Mouse (Mus musculus) heart, embryonic 10.5 days (tissue): ENCODE data around the gene Mgam. TPM values are rescaled to one million over a fixed set of nuclear protein-coding genes. Genes with fewer than 3 reads are reported as not detected.

Source experiments
- DNase-seq: peaks from one replicate; pipeline ENCODE4 v3.0.0-alpha.2; 2017; ENCODE audit warnings: low spot score
- H3K27ac ChIP-seq: fragments of 300-500 bp; sonication (generic); 2 replicates; pipeline ENCODE4 v1.5.1; 2016; ENCODE audit warnings: mild to moderate bottlenecking
- H3K27me3 ChIP-seq: fragments of 300-500 bp; sonication (generic); 2 replicates; pipeline ENCODE4 v1.6.1; 2016; ENCODE audit warnings: mild to moderate bottlenecking; ENCODE audit not compliant: poor library complexity, insufficient read depth, severe bottlenecking
- H3K36me3 ChIP-seq: fragments of 300-500 bp; sonication (generic); 2 replicates; pipeline ENCODE4 v1.6.1; 2016; ENCODE audit warnings: mild to moderate bottlenecking, moderate library complexity
- H3K4me1 ChIP-seq: fragments of 300-500 bp; sonication (generic); 2 replicates; pipeline ENCODE4 v1.6.1; 2016; ENCODE audit warnings: mild to moderate bottlenecking
- H3K4me3 ChIP-seq: fragments of 300-500 bp; sonication (generic); 2 replicates; pipeline ENCODE4 v1.5.1; 2016; ENCODE audit warnings: mild to moderate bottlenecking, moderate library complexity
- H3K9me3 ChIP-seq: fragments of 300-500 bp; sonication (generic); 2 replicates; pipeline ENCODE4 v1.6.1; 2016; ENCODE audit warnings: mild to moderate bottlenecking, moderate library complexity
- WGBS: fragments of 180-500 bp; shearing (Covaris S2); methylation state at CpG from one replicate; pipeline ENCODE4 v1.1.7; 2016; 5-methylcytosine and 5-hydroxymethylcytosine counted together
- polyA plus RNA-seq: library from polyadenylated mRNA; unstranded; fragments of >200 nt; fragmentation: Nextera tagmentation; extraction: Ambion mirVana; gene quantifications from 2 replicates; pipeline ENCODE4 v1.2.1, GENCODE M21; 2016

The Mgam gene
- polyA plus RNA-seq, 1 experiment from 2014 or later, result 0.24 TPM

DNA sequence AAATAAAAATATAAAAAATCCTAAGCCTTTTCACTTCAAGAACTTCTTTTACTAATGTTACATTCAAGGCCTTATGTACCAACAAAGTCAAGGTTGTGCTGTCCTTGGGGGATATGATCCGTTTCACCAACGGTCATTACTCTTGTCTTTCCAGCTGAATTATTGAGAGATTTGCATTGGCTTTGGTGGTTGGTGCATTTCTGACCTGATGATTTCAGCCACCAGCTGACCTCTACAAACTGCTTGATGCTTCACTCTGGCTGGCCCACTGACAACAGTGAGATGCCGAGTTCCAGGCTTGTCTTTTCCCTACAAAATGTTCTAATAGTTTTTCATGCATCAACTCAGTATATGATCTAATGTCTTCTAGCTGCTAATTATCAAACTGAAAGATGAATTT, 146.0 kb downstream of the Mgam start:
- Histone ChIP-seq H3K27ac (no peak overlapping the region), H3K9me3 (no peaks in the 10 kb centered on the region), H3K27me3 (no peaks in the 10 kb centered on the region), H3K4me3 (no peak overlapping the region), H3K36me3 (no peaks in the 10 kb centered on the region), H3K4me1 (no peaks in the 10 kb centered on the region)
- no peak for DNase-seq
- WGBS, result 79% methylated on average over 3 of the region's 3 CpGs

DNA sequence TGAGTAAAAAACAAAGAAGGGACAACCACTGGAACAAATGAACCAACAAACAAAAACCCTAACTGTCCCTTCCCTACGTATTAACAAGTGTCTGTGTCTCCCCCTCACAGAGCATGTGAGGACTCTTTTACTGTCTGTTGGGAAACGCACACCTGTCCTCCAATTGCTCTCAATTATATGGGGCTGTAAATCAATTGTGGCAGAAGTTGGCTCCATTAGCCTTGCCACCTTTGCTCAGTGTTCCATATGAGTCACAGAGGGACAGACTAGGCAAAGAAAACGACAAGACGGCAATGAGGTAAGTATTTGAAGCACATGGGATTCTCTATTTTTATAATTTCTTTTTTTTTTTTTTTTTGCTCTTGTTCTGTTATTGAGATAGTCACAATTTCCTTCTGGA, 149.8 kb downstream of the Mgam start:
- no peak overlapping the region for H3K4me3 ChIP-seq
- H3K27me3 ChIP-seq, result no peaks in the 10 kb centered on the region
- H3K27ac ChIP-seq, result no peak overlapping the region
- no peaks in the 10 kb centered on the region for H3K4me1 ChIP-seq
- no peaks in the 10 kb centered on the region for H3K36me3 ChIP-seq
- no peak for DNase-seq
- no peaks in the 10 kb centered on the region for H3K9me3 ChIP-seq
- 84% methylated on average over 4 of the region's 4 CpGs for WGBS

DNA sequence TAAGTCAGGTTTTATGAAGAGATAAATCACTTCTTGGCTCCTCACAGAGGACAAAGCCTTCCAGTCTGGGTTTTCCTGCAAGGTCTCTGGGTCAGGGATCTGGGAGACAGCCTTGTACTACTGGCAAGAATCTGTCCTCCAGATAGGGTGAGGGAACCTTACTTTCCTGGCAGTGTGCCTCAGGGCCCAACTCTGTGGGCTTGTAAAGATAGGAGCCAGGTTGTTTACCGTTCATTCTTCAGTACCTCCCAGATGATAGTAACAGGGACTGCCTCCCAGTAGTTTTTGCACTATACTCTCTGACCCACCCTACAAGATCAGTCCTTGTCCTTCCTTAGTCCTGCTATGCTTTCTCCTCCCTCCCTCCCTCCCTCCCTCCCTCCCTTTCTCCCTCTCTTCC, 155.0 kb downstream of the Mgam start:
- DNase-seq, result no peak
- Histone ChIP-seq H3K9me3 (no peaks in the 10 kb centered on the region), H3K27ac (no peak overlapping the region), H3K4me1 (no peaks in the 10 kb centered on the region), H3K27me3 (no peaks in the 10 kb centered on the region), H3K4me3 (no peak overlapping the region), H3K36me3 (no peaks in the 10 kb centered on the region)
- WGBS, result 75% methylated on average over 1 of the region's 1 CpGs

DNA sequence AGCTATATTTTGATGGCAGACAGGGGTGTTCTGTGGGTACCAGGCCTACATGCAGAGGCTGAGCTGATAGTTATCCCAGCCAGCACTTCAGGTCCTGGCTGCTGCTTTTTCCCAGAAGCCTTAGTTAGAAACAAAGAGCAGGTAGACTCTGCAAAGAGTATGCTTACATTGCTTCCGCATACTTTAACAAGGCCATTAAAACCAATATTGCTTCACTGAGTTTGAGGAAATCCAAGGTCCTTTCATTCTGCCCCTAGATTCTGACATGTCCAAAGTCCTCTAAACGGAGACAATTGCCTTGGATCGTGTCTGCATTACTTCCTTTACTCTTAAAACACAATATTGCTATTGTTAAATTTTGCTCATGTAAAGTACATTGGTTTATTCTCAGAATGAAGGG, 155.7 kb downstream of the Mgam start:
- Histone ChIP-seq H3K27me3 (no peaks in the 10 kb centered on the region), H3K36me3 (no peaks in the 10 kb centered on the region), H3K27ac (no peak overlapping the region), H3K4me3 (no peak overlapping the region), H3K4me1 (no peaks in the 10 kb centered on the region), H3K9me3 (no peaks in the 10 kb centered on the region)
- WGBS, result 82% methylated on average over 3 of the region's 3 CpGs
- no peak for DNase-seq

DNA sequence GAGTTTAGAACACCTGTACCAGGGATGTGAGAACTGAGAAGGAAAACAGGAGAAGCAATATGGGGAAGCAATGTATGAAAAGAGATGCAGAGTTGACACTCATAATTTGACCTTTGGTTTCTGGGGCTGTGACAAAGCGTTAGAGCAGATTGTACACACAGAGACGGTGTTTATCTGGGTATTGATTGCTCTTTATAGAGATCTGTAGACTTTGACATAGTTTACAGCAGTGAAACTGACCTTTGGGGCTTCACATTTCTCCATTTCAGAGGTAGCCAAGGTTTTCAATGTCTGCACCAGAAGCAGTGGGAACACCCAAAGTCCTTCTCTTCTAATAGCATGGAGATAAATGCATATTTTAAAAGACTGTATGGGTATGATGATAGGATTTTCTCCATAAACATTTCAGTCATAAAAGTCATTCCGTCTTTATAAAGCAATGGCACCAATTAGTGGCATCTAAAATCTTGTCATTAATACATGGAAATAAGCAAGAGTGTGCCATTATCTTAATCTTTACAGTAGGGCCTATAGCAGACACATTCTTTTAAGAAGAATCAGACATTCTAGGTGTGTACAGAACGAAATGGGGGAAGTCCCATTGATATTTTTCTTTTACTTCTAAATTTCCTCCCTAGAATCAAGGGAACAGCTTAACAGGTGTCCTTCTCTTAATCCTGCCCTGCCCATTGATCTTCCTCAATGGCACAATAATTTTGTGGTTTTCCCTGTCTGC, 166.6 kb downstream of the Mgam start:
- H3K4me1 ChIP-seq, result no peaks in the 10 kb centered on the region
- no peak overlapping the region for H3K27ac ChIP-seq
- DNase-seq, result no peak
- H3K9me3 ChIP-seq, result no peaks in the 10 kb centered on the region
- H3K27me3 ChIP-seq, result no peaks in the 10 kb centered on the region
- no peak overlapping the region for H3K4me3 ChIP-seq
- 70% methylated on average over 4 of the region's 4 CpGs for WGBS
- no peaks in the 10 kb centered on the region for H3K36me3 ChIP-seq

DNA sequence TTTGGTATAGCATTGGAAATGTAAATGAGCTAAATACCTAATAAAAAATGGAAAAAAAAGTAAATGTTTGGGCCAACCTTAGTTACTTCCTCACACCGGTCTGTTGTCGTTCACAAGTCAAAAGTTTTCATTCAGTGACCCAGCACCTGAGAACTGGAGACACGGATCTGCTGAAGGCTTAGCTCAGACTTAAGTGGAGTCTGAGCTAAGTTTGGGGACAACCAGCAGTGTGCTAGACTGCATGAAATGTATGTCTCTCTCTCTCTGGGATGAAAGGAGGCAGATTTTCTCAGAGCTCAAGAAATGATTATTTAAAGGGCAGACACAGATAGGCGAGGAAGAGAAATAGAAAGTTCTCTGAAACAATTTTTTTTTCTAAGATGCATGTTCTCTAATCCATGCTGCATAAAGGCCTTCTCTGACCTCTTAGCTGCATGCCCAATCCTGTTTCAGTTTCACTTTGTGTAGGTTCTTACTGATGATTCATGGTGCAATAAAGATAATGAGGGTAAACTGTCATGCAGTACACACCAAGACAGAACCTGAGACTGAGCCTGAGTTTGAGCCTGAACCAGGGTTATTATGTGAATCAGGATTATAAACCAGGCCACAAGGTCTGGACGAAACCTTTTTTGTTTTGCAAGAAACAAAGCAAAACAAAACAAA, 189.7 kb downstream of the Mgam start:
- 81% methylated on average over 5 of the region's 5 CpGs for WGBS
- no peak overlapping the region for H3K27ac ChIP-seq
- no peaks in the 10 kb centered on the region for H3K9me3 ChIP-seq
- no peaks in the 10 kb centered on the region for H3K36me3 ChIP-seq
- H3K4me3 ChIP-seq, result no peak overlapping the region
- H3K27me3 ChIP-seq, result no peaks in the 10 kb centered on the region
- DNase-seq, result no peak
- H3K4me1 ChIP-seq, result no peaks in the 10 kb centered on the region

Other genes with a start within 250 kb of the Mgam start
- 3.6 and 6.8 TPM in 2 replicates for gene E330009J07Rik, start 192.7 kb upstream of the Mgam start, polyA plus RNA-seq
- gene Wee2, start 189.7 kb upstream of the Mgam start, polyA plus RNA-seq, result 0.04 TPM in 1 of 2 replicates, not detected in the other
- gene Ssbp1, start 157.5 kb upstream of the Mgam start, polyA plus RNA-seq, result 122 and 162 TPM in 2 replicates
- not detected in 2 replicates for gene Tas2r137, start 137.6 kb upstream of the Mgam start, polyA plus RNA-seq
- not detected in 2 replicates for gene Tas2r108, start 135.3 kb upstream of the Mgam start, polyA plus RNA-seq
- 0.41 TPM in 1 of 2 replicates, not detected in the other for gene Prss37, start 109.3 kb upstream of the Mgam start, polyA plus RNA-seq
- not detected in 2 replicates for gene Olfr461, start 73.8 kb upstream of the Mgam start, polyA plus RNA-seq
- not detected in 2 replicates for gene Olfr460, start 59.3 kb upstream of the Mgam start, polyA plus RNA-seq
- 0.10 and 0.53 TPM in 2 replicates for gene Clec5a, start 43.0 kb upstream of the Mgam start, polyA plus RNA-seq
- gene Tas2r138, start 15.5 kb upstream of the Mgam start, polyA plus RNA-seq, result not detected in 2 replicates